Mouse (Mus musculus): Measurements from ENCODE around the gene Hacl1. TPM values are rescaled to one million over a fixed set of nuclear protein-coding genes. Genes with fewer than 3 reads are reported as not detected.

Gene Hacl1
- total RNA-seq, 1 experiment = 8.4 TPM

DNA sequence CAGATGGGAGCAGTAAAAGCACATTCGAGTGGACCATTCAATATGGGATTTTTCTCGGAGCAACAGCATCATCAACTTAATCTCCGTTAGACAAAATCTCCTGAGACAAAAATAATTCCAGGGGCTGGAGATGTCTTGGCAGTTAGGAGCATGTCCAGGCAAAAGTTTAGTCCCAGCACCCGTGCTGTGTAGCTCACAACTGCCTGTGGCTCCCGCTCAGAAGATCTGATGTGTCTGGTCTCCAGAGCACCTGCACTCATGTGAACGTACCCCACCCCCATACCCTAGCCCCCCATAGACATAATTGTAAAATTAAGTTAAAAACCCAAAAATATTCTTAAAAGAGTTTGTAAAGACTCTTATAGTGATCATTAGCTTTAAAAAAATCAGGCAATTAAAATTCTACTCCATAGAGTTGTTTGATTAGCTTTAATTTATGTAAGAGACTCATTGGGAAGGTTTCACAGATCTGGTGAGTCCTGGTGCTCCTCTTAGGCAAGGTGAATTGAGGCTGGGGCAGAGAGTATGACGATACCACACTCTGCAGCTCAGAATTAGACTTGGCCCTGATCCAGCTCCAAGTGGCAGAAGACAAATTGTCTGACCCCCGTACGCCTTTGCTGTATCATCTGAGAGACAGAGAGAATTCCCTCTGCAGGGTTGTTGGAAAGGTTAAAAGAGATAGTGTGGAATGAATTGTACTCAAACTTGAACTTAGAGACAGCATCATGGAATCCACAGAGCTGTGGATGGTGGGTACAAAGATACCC is 62.9 kb downstream of the Hacl1 start:
- TF ChIP-seq ZC3H11A (IDR thresholded peaks at IDR 0.05; ENCODE audit: borderline replicate concordance, low read depth, low read length) (no peak), HCFC1 (IDR thresholded peaks at IDR 0.05; ENCODE audit: borderline replicate concordance, insufficient read depth, low read length) (no peak), MAFK (IDR thresholded peaks at IDR 0.05; ENCODE audit: insufficient read depth, low read depth, low read length) (no peak), CHD2 (IDR thresholded peaks at IDR 0.05; ENCODE audit: low read depth, low read length) (no peak), ZNF384 (IDR thresholded peaks at IDR 0.05; ENCODE audit: low read depth, low read length) (no peak)
- no peak for DNase-seq (ENCODE audit: low read depth, low spot score)
- H3K9ac ChIP-seq (ENCODE audit: insufficient read depth, low read depth, low read length, poor library complexity, severe bottlenecking) = no peak overlapping the region
- no peak overlapping the region for H3K4me3 ChIP-seq (ENCODE audit: insufficient read depth in 1 of 2, low read depth in 1 of 2, low read length in 2 of 2, poor library complexity in 1 of 2, severe bottlenecking in 1 of 2)
- in situ Hi-C loops (cut with MboI; ENCODE audit: low sequenced_read_pairs in 2 of 2, unreplicated experiment in 2 of 2) = no loop called here
- H3K9me3 ChIP-seq (ENCODE audit: control insufficient read depth, insufficient read depth, low read depth, low read length) = no peaks in the 10 kb centered on the region
- peaks cover 0 to 2% of the 10 kb centered on the region in 2 experiments; a peak in 1 of 4 replicates for H3K4me1 ChIP-seq (ENCODE audit: control insufficient read depth in 2 of 2, insufficient read depth in 2 of 2, low read length in 2 of 2, poor library complexity in 1 of 2)
- no peak overlapping the region for H3K27ac ChIP-seq (ENCODE audit: insufficient read depth, low read depth, low read length, poor library complexity, severe bottlenecking)
- H3K36me3 ChIP-seq (ENCODE audit: control insufficient read depth, insufficient read depth, low read length, poor library complexity, severe bottlenecking) = no peaks in the 10 kb centered on the region

DNA sequence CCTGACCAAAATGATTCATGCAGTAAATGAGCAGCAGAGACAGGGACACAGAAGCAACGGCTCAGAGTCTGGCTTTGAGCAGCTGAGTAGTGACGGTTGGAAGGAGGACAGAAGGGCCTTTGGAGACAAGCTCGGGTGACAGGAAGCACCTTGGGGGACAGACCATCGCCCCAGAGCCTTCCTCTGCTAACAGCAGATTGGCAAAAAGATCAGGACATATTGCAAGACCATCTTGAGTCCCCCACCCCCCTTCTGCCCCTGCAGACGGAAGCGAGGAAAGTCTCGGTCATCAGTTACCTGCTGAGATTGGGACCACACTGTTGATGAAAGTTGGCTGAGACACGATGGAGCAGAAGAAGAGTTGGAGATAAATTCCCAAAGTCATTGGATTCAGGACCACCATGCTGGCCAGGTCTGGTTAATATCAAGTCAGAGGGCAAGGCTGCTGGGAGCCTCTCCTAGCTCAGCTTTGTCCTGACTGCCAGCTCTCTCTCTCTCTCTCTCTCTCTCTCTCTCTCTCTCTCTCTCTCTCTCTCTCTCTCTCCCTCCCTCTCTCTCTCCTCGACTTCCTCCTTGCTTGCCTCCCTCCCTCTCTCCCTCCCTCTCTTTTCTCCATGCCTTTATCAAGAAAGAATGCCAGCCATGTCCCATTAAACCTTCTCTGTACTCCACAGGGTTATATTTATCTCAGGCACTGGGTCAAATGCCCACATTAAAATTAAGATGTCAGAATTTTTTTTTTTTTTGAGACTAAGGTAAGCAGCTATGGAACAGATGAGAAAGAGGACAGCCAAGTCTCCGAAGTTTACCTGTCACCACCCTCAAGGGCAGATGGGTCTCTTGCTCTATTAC is 64.0 kb downstream of the Hacl1 start:
- no peak overlapping the region for H3K4me3 ChIP-seq (ENCODE audit: insufficient read depth in 1 of 2, low read depth in 1 of 2, low read length in 2 of 2, poor library complexity in 1 of 2, severe bottlenecking in 1 of 2)
- no peaks in the 10 kb centered on the region for H3K36me3 ChIP-seq (ENCODE audit: control insufficient read depth, insufficient read depth, low read length, poor library complexity, severe bottlenecking)
- H3K9ac ChIP-seq (ENCODE audit: insufficient read depth, low read depth, low read length, poor library complexity, severe bottlenecking) = no peak overlapping the region
- H3K4me1 ChIP-seq (ENCODE audit: control insufficient read depth in 2 of 2, insufficient read depth in 2 of 2, low read length in 2 of 2, poor library complexity in 1 of 2) = peaks cover 0 to 2% of the 10 kb centered on the region in 2 experiments; a peak in 1 of 4 replicates
- no peaks in the 10 kb centered on the region for H3K9me3 ChIP-seq (ENCODE audit: control insufficient read depth, insufficient read depth, low read depth, low read length)
- no peak for TF ChIP-seq ZNF384 (IDR thresholded peaks at IDR 0.05; ENCODE audit: low read depth, low read length)
- no peak for TF ChIP-seq MAFK (IDR thresholded peaks at IDR 0.05; ENCODE audit: insufficient read depth, low read depth, low read length)
- TF ChIP-seq CHD2 (IDR thresholded peaks at IDR 0.05; ENCODE audit: low read depth, low read length) = no peak
- no peak for TF ChIP-seq HCFC1 (IDR thresholded peaks at IDR 0.05; ENCODE audit: borderline replicate concordance, insufficient read depth, low read length)
- TF ChIP-seq ZC3H11A (IDR thresholded peaks at IDR 0.05; ENCODE audit: borderline replicate concordance, low read depth, low read length) = no peak
- no peak for DNase-seq (ENCODE audit: low read depth, low spot score)
- H3K27ac ChIP-seq (ENCODE audit: insufficient read depth, low read depth, low read length, poor library complexity, severe bottlenecking) = no peak overlapping the region
- in situ Hi-C loops (cut with MboI; ENCODE audit: low sequenced_read_pairs in 2 of 2, unreplicated experiment in 2 of 2) = no loop called here

DNA sequence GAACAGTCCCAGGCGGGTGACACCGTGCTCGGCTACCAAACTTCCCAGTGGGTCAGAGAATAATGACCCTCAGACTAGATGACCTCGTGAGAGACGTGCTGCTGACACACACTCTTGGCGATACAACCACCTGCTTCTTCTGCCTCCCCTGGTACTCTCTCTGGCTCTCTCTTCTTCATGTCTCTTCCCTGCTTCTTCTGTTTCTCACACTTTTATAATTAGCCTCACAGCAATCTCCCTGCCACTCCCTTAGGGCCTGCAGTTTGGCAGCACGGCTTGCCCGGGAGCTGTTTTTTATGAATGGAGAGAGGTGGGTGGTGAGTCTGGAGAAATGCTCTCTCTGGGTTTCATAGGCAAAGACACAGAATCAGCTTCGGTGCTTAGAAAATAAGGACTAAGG is 65.2 kb downstream of the Hacl1 start:
- TF ChIP-seq CHD2 (IDR thresholded peaks at IDR 0.05; ENCODE audit: low read depth, low read length) = no peak
- TF ChIP-seq HCFC1 (IDR thresholded peaks at IDR 0.05; ENCODE audit: borderline replicate concordance, insufficient read depth, low read length) = no peak
- TF ChIP-seq ZNF384 (IDR thresholded peaks at IDR 0.05; ENCODE audit: low read depth, low read length) = no peak
- no peak for TF ChIP-seq ZC3H11A (IDR thresholded peaks at IDR 0.05; ENCODE audit: borderline replicate concordance, low read depth, low read length)
- TF ChIP-seq MAFK (IDR thresholded peaks at IDR 0.05; ENCODE audit: insufficient read depth, low read depth, low read length) = no peak
- Histone ChIP-seq H3K9me3 (ENCODE audit: control insufficient read depth, insufficient read depth, low read depth, low read length) (no peaks in the 10 kb centered on the region), H3K27ac (ENCODE audit: insufficient read depth, low read depth, low read length, poor library complexity, severe bottlenecking) (no peak overlapping the region), H3K4me3 (ENCODE audit: insufficient read depth in 1 of 2, low read depth in 1 of 2, low read length in 2 of 2, poor library complexity in 1 of 2, severe bottlenecking in 1 of 2) (no peak overlapping the region), H3K9ac (ENCODE audit: insufficient read depth, low read depth, low read length, poor library complexity, severe bottlenecking) (no peak overlapping the region), H3K36me3 (ENCODE audit: control insufficient read depth, insufficient read depth, low read length, poor library complexity, severe bottlenecking) (no peaks in the 10 kb centered on the region), H3K4me1 (ENCODE audit: control insufficient read depth in 2 of 2, insufficient read depth in 2 of 2, low read length in 2 of 2, poor library complexity in 1 of 2) (peaks cover 0 to 2% of the 10 kb centered on the region in 2 experiments; a peak in 1 of 4 replicates)
- in situ Hi-C loops (cut with MboI; ENCODE audit: low sequenced_read_pairs in 2 of 2, unreplicated experiment in 2 of 2) = no loop called here
- DNase-seq (ENCODE audit: low read depth, low spot score) = no peak

DNA sequence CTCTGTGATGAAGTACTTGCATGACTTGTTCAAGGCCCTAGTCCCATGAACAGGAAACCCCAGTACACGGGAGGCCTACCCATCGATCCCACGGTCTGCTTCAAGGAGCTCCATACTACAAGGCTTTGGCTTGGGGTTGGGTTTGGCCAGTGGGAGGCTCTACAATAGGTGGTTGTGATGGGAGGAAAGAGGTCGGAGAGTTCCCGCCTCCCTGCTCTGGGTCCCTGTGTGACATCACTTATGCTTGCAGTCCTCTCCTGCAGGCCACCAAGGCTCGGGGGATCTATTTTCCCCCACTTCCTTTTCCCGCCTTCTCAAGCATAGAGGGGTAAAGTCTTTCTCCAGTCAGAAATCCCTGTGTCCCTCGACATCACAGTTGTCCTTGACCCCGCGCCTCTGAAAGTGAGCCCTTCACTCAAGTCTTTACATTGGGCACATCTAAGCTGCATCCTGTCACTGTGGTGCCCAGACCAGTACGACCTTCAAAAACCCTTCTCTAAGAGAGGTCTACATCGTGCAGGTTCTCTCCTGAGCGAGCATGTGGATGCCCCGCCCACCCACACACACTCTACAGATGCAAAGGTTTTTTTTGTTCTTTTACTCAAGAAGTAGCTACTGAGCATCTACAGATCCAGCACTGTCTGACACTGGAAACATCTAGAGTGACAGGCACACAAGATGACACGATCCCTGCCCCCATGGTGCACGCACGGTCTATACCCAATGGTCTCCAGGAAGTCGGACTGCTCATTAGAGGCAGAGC is 66.0 kb downstream of the Hacl1 start:
- no peak overlapping the region for H3K27ac ChIP-seq (ENCODE audit: insufficient read depth, low read depth, low read length, poor library complexity, severe bottlenecking)
- H3K9me3 ChIP-seq (ENCODE audit: control insufficient read depth, insufficient read depth, low read depth, low read length) = no peaks in the 10 kb centered on the region
- H3K4me1 ChIP-seq (ENCODE audit: control insufficient read depth in 2 of 2, insufficient read depth in 2 of 2, low read length in 2 of 2, poor library complexity in 1 of 2) = peaks cover 0 to 2% of the 10 kb centered on the region in 2 experiments; a peak in 1 of 4 replicates
- DNase-seq (ENCODE audit: low read depth, low spot score) = no peak
- H3K36me3 ChIP-seq (ENCODE audit: control insufficient read depth, insufficient read depth, low read length, poor library complexity, severe bottlenecking) = no peaks in the 10 kb centered on the region
- in situ Hi-C loops (cut with MboI; ENCODE audit: low sequenced_read_pairs in 2 of 2, unreplicated experiment in 2 of 2) = no loop called here
- no peak overlapping the region for H3K9ac ChIP-seq (ENCODE audit: insufficient read depth, low read depth, low read length, poor library complexity, severe bottlenecking)
- H3K4me3 ChIP-seq (ENCODE audit: insufficient read depth in 1 of 2, low read depth in 1 of 2, low read length in 2 of 2, poor library complexity in 1 of 2, severe bottlenecking in 1 of 2) = no peak overlapping the region
- TF ChIP-seq HCFC1 (IDR thresholded peaks at IDR 0.05; ENCODE audit: borderline replicate concordance, insufficient read depth, low read length) = no peak
- TF ChIP-seq ZNF384 (IDR thresholded peaks at IDR 0.05; ENCODE audit: low read depth, low read length) = no peak
- TF ChIP-seq CHD2 (IDR thresholded peaks at IDR 0.05; ENCODE audit: low read depth, low read length) = no peak
